Mouse (Mus musculus): ENCODE measurements around the gene Prkg1.

- no peak for TF ChIP-seq POLR2A (IDR thresholded peaks at IDR 0.05; ENCODE audit: low read depth, low read length)
- TF ChIP-seq CTCF (IDR thresholded peaks at IDR 0.05; ENCODE audit: borderline replicate concordance, insufficient read depth, low read length): no peak
These were observed 816.6 kb downstream of the Prkg1 start for GRCm38 (mm10) chr19:30948202-30948601.
